In the genomic region with DNA sequence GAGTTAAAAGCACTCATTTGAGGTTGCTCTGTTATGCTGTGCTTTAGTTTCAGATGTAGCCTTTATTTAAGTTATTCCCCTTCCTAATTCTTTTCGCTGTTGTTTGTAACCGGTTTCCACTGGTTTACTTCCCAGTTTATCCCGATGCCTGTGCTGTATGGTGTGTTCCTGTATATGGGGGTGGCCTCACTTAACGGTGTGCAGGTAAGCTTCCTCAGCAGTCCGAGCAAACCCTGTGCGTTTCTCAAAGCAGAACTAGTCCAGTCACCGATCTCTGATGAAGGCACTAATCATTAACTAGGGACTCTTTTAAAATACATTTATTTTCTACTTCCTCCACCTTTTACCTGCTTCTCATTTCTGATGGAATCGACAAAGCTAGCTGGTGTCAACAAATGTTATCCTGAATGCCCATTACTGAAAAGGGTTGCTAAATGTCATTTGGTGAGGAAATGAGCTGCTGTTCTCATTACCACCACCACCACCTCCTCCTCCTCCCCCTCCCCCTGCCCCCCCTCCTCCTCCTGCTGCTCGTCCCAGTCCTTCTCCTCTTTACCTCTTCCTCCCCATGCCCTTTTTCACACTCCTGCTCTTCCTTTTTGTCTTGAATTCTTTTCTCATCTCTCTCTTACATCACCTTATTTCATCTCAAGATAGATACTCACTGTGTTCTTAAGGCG, we compare ENCODE assay signal across 13 mouse cellular contexts.
A peak's percentile ranks its signal among the peaks of the same experiment; 100 is the strongest.
DNase-seq lines count a peak whose midpoint lies in the region; ATAC-seq and TF ChIP-seq lines count a peak whose summit lies in the region.
"Had no signal": no experiment of that assay in that cellular context is flagged by ENCODE, and none has a peak within 500 bp of the region (broad histone marks: within the 10 kb centered on the region; RNA-seq: fewer than 3 reads in every experiment).

No protein-coding gene starts in this region.

- no peak overlapping the region for H3K9ac ChIP-seq in forebrain, embryonic 11.5 days (ENCODE audit: low read length)
- no peak overlapping the region for H3K9ac ChIP-seq in forebrain, embryonic 15.5 days (replicated peaks)
- H3K9ac ChIP-seq in kidney, embryonic 16.5 days (replicated peaks; ENCODE audit: low read length), result no peak overlapping the region
- H3K9ac ChIP-seq in intestine, postnatal 0 days (ENCODE audit: low read depth, low read length), result no peak overlapping the region
- H3K9ac ChIP-seq in liver, embryonic 14.5 days (replicated peaks), result no peak overlapping the region
- H3K9ac ChIP-seq: heart, embryonic 13.5 days; liver, embryonic 15.5 days had no signal

- TF ChIP-seq CTCF in intestine, postnatal 0 days (IDR thresholded peaks at IDR 0.05; ENCODE audit: low read depth), result no peak
- no peak for TF ChIP-seq CTCF in liver, embryonic 14.5 days (IDR thresholded peaks at IDR 0.05; ENCODE audit: low read depth)

- WGBS in forebrain, embryonic 11.5 days, result 66% methylated on average over 10 of the region's 10 CpGs
- 46% methylated on average over 10 of the region's 10 CpGs for WGBS in forebrain, embryonic 15.5 days
- 31% methylated on average over 10 of the region's 10 CpGs for WGBS in kidney, embryonic 16.5 days
- 32% methylated on average over 10 of the region's 10 CpGs for WGBS in intestine, postnatal 0 days
- WGBS in liver, embryonic 14.5 days (ENCODE audit: insufficient replicate concordance), result 35% methylated on average over 10 of the region's 10 CpGs

- H3K4me2 ChIP-seq in forebrain, embryonic 11.5 days (ENCODE audit: low read depth, low read length, severe bottlenecking), result no peak overlapping the region
- H3K4me2 ChIP-seq in forebrain, embryonic 15.5 days (replicated peaks), result no peak overlapping the region
- H3K4me2 ChIP-seq in kidney, embryonic 16.5 days (replicated peaks; ENCODE audit: low read depth, low read length), result peak overlapping the region; percentile 31
- peak overlapping the region; percentile 38 for H3K4me2 ChIP-seq in intestine, postnatal 0 days (replicated peaks; ENCODE audit: low read depth)
- 0 out of 2 replicates have a peak overlapping the region, but pooled peaks have one; percentile 6 for H3K4me2 ChIP-seq in liver, embryonic 14.5 days (ENCODE audit: low read depth)
- H3K4me2 ChIP-seq: heart, embryonic 13.5 days; liver, embryonic 15.5 days had no signal

- no peaks in the 10 kb centered on the region for H3K27me3 ChIP-seq in forebrain, embryonic 11.5 days (ENCODE audit: control insufficient read depth, insufficient read depth, low read length)
- no peaks in the 10 kb centered on the region for H3K27me3 ChIP-seq in forebrain, embryonic 15.5 days
- no peaks in the 10 kb centered on the region for H3K27me3 ChIP-seq in kidney, embryonic 16.5 days (ENCODE audit: insufficient read depth, low read length)
- no peaks in the 10 kb centered on the region for H3K27me3 ChIP-seq in intestine, postnatal 0 days (replicated peaks; ENCODE audit: control insufficient read depth, insufficient read depth, low read length)
- no peaks in the 10 kb centered on the region for H3K27me3 ChIP-seq in liver, embryonic 14.5 days (ENCODE audit: control insufficient read depth, insufficient read depth, low read length)
- H3K27me3 ChIP-seq: heart, embryonic 13.5 days; liver, embryonic 15.5 days had no signal

- TF ChIP-seq EP300 in liver, embryonic 14.5 days (IDR thresholded peaks at IDR 0.05; ENCODE audit: low read depth), result no peak

- H3K4me3 ChIP-seq in forebrain, embryonic 11.5 days (ENCODE audit: low read depth, low read length), result no peak overlapping the region
- no peak overlapping the region for H3K4me3 ChIP-seq in forebrain, embryonic 15.5 days
- no peak overlapping the region for H3K4me3 ChIP-seq in kidney, embryonic 16.5 days (ENCODE audit: low read length)
- no peak overlapping the region for H3K4me3 ChIP-seq in intestine, postnatal 0 days (ENCODE audit: low read depth, low read length)
- H3K4me3 ChIP-seq in liver, embryonic 14.5 days (ENCODE audit: insufficient read depth in 1 of 2, low read depth in 2 of 2, low read length in 2 of 2), result no peak overlapping the region
- H3K4me3 ChIP-seq: erythroblast, embryonic 14.5 days; heart, embryonic 13.5 days; liver, embryonic 15.5 days had no signal

- peak; percentile 58 for DNase-seq in forebrain, embryonic 11.5 days (ENCODE audit: low spot score)
- no peak for DNase-seq in kidney, adult 11 months
- no peak for DNase-seq in liver, embryonic 14.5 days (ENCODE audit: low read depth in 3 of 3, low spot score in 3 of 3)
- DNase-seq in frontal cortex, adult 2 months (ENCODE audit: extremely low spot score in 1 of 2, low spot score in 1 of 2), result no peak
- no peak for DNase-seq in testis, postnatal 10 days (ENCODE audit: low spot score)
- DNase-seq: adrenal gland, postnatal 25 days had no signal

- H3K36me3 ChIP-seq in forebrain, embryonic 11.5 days (ENCODE audit: control insufficient read depth, insufficient read depth, low read length), result no peaks in the 10 kb centered on the region
- no peaks in the 10 kb centered on the region for H3K36me3 ChIP-seq in forebrain, embryonic 15.5 days
- H3K36me3 ChIP-seq in kidney, embryonic 16.5 days (ENCODE audit: insufficient read depth, low read length), result no peaks in the 10 kb centered on the region
- H3K36me3 ChIP-seq in intestine, postnatal 0 days (ENCODE audit: control insufficient read depth, insufficient read depth), result no peaks in the 10 kb centered on the region
- H3K36me3 ChIP-seq in liver, embryonic 14.5 days (replicated peaks; ENCODE audit: control insufficient read depth, insufficient read depth, low read depth), result no peaks in the 10 kb centered on the region
- H3K36me3 ChIP-seq: liver, embryonic 15.5 days had no signal

- 0 out of 2 replicates have a peak, but pooled peaks cover 2% of the 10 kb centered on the region for H3K4me1 ChIP-seq in forebrain, embryonic 11.5 days (replicated peaks; ENCODE audit: control insufficient read depth, insufficient read depth, low read length)
- H3K4me1 ChIP-seq in forebrain, embryonic 15.5 days, result peaks cover 5% of the 10 kb centered on the region; the same call in 1 of the 2 replicates
- H3K4me1 ChIP-seq in kidney, embryonic 16.5 days (ENCODE audit: insufficient read depth, low read length), result peaks cover 12% of the 10 kb centered on the region
- no peaks in the 10 kb centered on the region for H3K4me1 ChIP-seq in intestine, postnatal 0 days (replicated peaks; ENCODE audit: control insufficient read depth, insufficient read depth, low read length)
- peaks cover 0 to 2% of the 10 kb centered on the region in 2 experiments; a peak in 1 of 4 replicates for H3K4me1 ChIP-seq in liver, embryonic 14.5 days (replicated peaks; ENCODE audit: control insufficient read depth in 2 of 2, insufficient read depth in 2 of 2, low read length in 1 of 2)
- H3K4me1 ChIP-seq: heart, embryonic 13.5 days had no signal

- H3K9me3 ChIP-seq in forebrain, embryonic 11.5 days (ENCODE audit: control insufficient read depth, low read length), result no peaks in the 10 kb centered on the region
- H3K9me3 ChIP-seq in forebrain, embryonic 15.5 days, result no peaks in the 10 kb centered on the region
- no peaks in the 10 kb centered on the region for H3K9me3 ChIP-seq in kidney, embryonic 16.5 days (ENCODE audit: low read length)
- H3K9me3 ChIP-seq in intestine, postnatal 0 days (ENCODE audit: control insufficient read depth), result no peaks in the 10 kb centered on the region
- no peaks in the 10 kb centered on the region for H3K9me3 ChIP-seq in liver, embryonic 14.5 days (ENCODE audit: control insufficient read depth, low read length)
- H3K9me3 ChIP-seq: heart, embryonic 13.5 days; liver, embryonic 15.5 days had no signal

- H3K27ac ChIP-seq in forebrain, embryonic 11.5 days (ENCODE audit: low read depth, low read length), result no peak overlapping the region
- H3K27ac ChIP-seq in forebrain, embryonic 15.5 days (replicated peaks), result no peak overlapping the region
- H3K27ac ChIP-seq in kidney, embryonic 16.5 days (ENCODE audit: low read length), result no peak overlapping the region
- H3K27ac ChIP-seq in intestine, postnatal 0 days (ENCODE audit: low read depth, low read length), result no peak overlapping the region
- H3K27ac ChIP-seq in liver, embryonic 14.5 days, result no peak overlapping the region
- H3K27ac ChIP-seq: heart, embryonic 13.5 days; liver, embryonic 15.5 days had no signal

- peak; percentile 55 for ATAC-seq in forebrain, embryonic 11.5 days (replicated peaks; ENCODE audit: low FRiP score)
- ATAC-seq in forebrain, embryonic 15.5 days (replicated peaks), result no peak; the same call in 1 of the 2 replicates
- peak; percentile 71 for ATAC-seq in kidney, embryonic 16.5 days (ENCODE audit: low FRiP score, low TSS enrichment)
- no peak for ATAC-seq in intestine, postnatal 0 days
- no peak for ATAC-seq in liver, embryonic 14.5 days (ENCODE audit: insufficient read depth)
- ATAC-seq: activated CD4-positive, CD25-positive, alpha-beta regulatory T cell, adult 4 months had no signal

Comparison
In these comparisons a context has a peak if more than half of its experiments do, and no peak if none do; other contexts are left out.
1. ATAC-seq: peak in forebrain, embryonic 11.5 days (single experiment) and kidney, embryonic 16.5 days (single experiment); none in forebrain, embryonic 15.5 days (single experiment), intestine, postnatal 0 days (single experiment) and liver, embryonic 14.5 days (single experiment).
2. H3K4me2 ChIP-seq: peak in kidney, embryonic 16.5 days (single experiment), intestine, postnatal 0 days (single experiment) and liver, embryonic 14.5 days (single experiment); none in forebrain, embryonic 11.5 days (single experiment) and forebrain, embryonic 15.5 days (single experiment).